Mouse (Mus musculus): Measurements from ENCODE around the gene Klhl32.

GRCm38 (mm10) chr4:24847406-24847805 is 3.5 kb downstream of the Klhl32 start:
- TF ChIP-seq CTCF (IDR thresholded peaks at IDR 0.05; ENCODE audit: borderline replicate concordance, extremely low read depth, insufficient read depth, insufficient read length) (no peak), POLR2A (IDR thresholded peaks at IDR 0.05; ENCODE audit: borderline replicate concordance, extremely low read depth, insufficient read depth, insufficient read length, poor library complexity, severe bottlenecking) (no peak)

Data from brain, embryonic 14.5 days (tissue).